Mouse (Mus musculus) midbrain, embryonic 10.5 days (tissue): Measurements from ENCODE around the gene Mgat4a. TPM values are rescaled to one million over a fixed set of nuclear protein-coding genes. Genes with fewer than 3 reads are reported as not detected.

ENCODE experiments used
- DNase-seq: peaks from one replicate; pipeline ENCODE4 v3.0.0-alpha.2; 2017; ENCODE audit warnings: low spot score
- H3K27ac ChIP-seq: fragments of 300-500 bp; sonication (generic); replicated peaks from 2 replicates; pipeline ENCODE4 v1.5.1; 2016; ENCODE audit warnings: mild to moderate bottlenecking
- H3K27me3 ChIP-seq: fragments of 300-500 bp; sonication (generic); 2 replicates; pipeline ENCODE4 v1.6.1; 2016; ENCODE audit warnings: low read depth, mild to moderate bottlenecking; ENCODE audit not compliant: poor library complexity, severe bottlenecking
- H3K36me3 ChIP-seq: fragments of 300-500 bp; sonication (generic); 2 replicates; pipeline ENCODE4 v1.6.1; 2016; ENCODE audit warnings: mild to moderate bottlenecking, moderate library complexity
- H3K4me1 ChIP-seq: fragments of 300-500 bp; sonication (generic); 2 replicates; pipeline ENCODE4 v1.6.1; 2016
- H3K4me3 ChIP-seq: fragments of 300-500 bp; sonication (generic); 2 replicates; pipeline ENCODE4 v1.5.1; 2016; ENCODE audit warnings: mild to moderate bottlenecking, moderate library complexity
- H3K9me3 ChIP-seq: fragments of 300-500 bp; sonication (generic); replicated peaks from 2 replicates; pipeline ENCODE4 v1.6.1; 2016; ENCODE audit warnings: mild to moderate bottlenecking
- WGBS: fragments of 180-500 bp; shearing (Covaris S2); methylation state at CpG from one replicate; pipeline ENCODE4 v1.1.7; 2016; 5-methylcytosine and 5-hydroxymethylcytosine counted together
- polyA plus RNA-seq: library from polyadenylated mRNA; unstranded; fragments of >200 nt; fragmentation: Nextera tagmentation; extraction: Ambion mirVana; gene quantifications from 2 replicates; pipeline ENCODE4 v1.2.1, GENCODE M21; 2016

Mgat4a gene
- 1.3 and 1.5 TPM in 2 replicates for polyA plus RNA-seq

- peaks cover 43% of the 10 kb centered on the region for H3K27me3 ChIP-seq
- H3K27ac ChIP-seq: peak within 1 kb of the TSS; percentile 86
- WGBS: 1% methylated on average over 68 of the region's 72 CpGs
- H3K4me3 ChIP-seq: peak within 1 kb of the TSS; percentile 84
- no peaks in the 10 kb centered on the region for H3K9me3 ChIP-seq
- H3K4me1 ChIP-seq: peaks cover 11% of the 10 kb centered on the region
- H3K36me3 ChIP-seq: no peaks in the 10 kb centered on the region
- DNase-seq: peak; percentile 93
These were observed at the start of gene Mgat4a for GRCm38 (mm10) chr1:37540810-37541658. Gene Mgat4a, minus strand, starts transcription at chr1:37541016.

GRCm38 (mm10) chr1:37585809-37586480 lies 45.1 kb upstream of the Mgat4a start:
- 90% methylated on average over 13 of the region's 13 CpGs for WGBS

GRCm38 (mm10) chr1:37583795-37584464 lies 43.1 kb upstream of the Mgat4a start:
- WGBS: 84% methylated on average over 9 of the region's 9 CpGs

More at GRCm38 (mm10) chr1:37585809-37586480, 45.1 kb upstream of the Mgat4a start:
- DNase-seq: no peak
- Histone ChIP-seq H3K27me3 (no peaks in the 10 kb centered on the region), H3K4me3 (no peak overlapping the region), H3K9me3 (no peaks in the 10 kb centered on the region), H3K36me3 (no peaks in the 10 kb centered on the region), H3K4me1 (no peaks in the 10 kb centered on the region), H3K27ac (no peak overlapping the region)

GRCm38 (mm10) chr1:37583167-37583566 lies 42.4 kb upstream of the Mgat4a start:
- DNase-seq: no peak
- no peaks in the 10 kb centered on the region for H3K36me3 ChIP-seq
- no peak overlapping the region for H3K4me3 ChIP-seq
- 92% methylated on average over 8 of the region's 8 CpGs for WGBS
- H3K27me3 ChIP-seq: no peaks in the 10 kb centered on the region
- no peaks in the 10 kb centered on the region for H3K9me3 ChIP-seq
- H3K4me1 ChIP-seq: no peaks in the 10 kb centered on the region
- H3K27ac ChIP-seq: no peak overlapping the region

More at GRCm38 (mm10) chr1:37583795-37584464, 43.1 kb upstream of the Mgat4a start:
- H3K27ac ChIP-seq: no peak overlapping the region
- DNase-seq: no peak
- no peaks in the 10 kb centered on the region for H3K4me1 ChIP-seq
- no peaks in the 10 kb centered on the region for H3K9me3 ChIP-seq
- H3K4me3 ChIP-seq: no peak overlapping the region
- H3K36me3 ChIP-seq: no peaks in the 10 kb centered on the region
- H3K27me3 ChIP-seq: no peaks in the 10 kb centered on the region

GRCm38 (mm10) chr1:37579686-37580085 lies 38.9 kb upstream of the Mgat4a start:
- WGBS: 95% methylated on average over 13 of the region's 13 CpGs
- no peaks in the 10 kb centered on the region; the same call in 1 of the 2 replicates for H3K9me3 ChIP-seq
- no peak for DNase-seq

GRCm38 (mm10) chr1:37572528-37573272 lies 31.9 kb upstream of the Mgat4a start:
- no peaks in the 10 kb centered on the region for H3K36me3 ChIP-seq
- no peaks in the 10 kb centered on the region for H3K27me3 ChIP-seq
- 91% methylated on average over 10 of the region's 10 CpGs for WGBS
- no peak overlapping the region for H3K4me3 ChIP-seq
- DNase-seq: no peak
- no peak overlapping the region for H3K27ac ChIP-seq
- no peaks in the 10 kb centered on the region for H3K4me1 ChIP-seq
- H3K9me3 ChIP-seq: no peaks in the 10 kb centered on the region; the same call in 1 of the 2 replicates

More at GRCm38 (mm10) chr1:37579686-37580085, 38.9 kb upstream of the Mgat4a start:
- no peaks in the 10 kb centered on the region for H3K27me3 ChIP-seq
- no peak overlapping the region for H3K4me3 ChIP-seq
- H3K36me3 ChIP-seq: no peaks in the 10 kb centered on the region
- no peaks in the 10 kb centered on the region for H3K4me1 ChIP-seq
- H3K27ac ChIP-seq: no peak overlapping the region

GRCm38 (mm10) chr1:37568379-37568778 lies 27.6 kb upstream of the Mgat4a start:
- WGBS: 89% methylated on average over 1 of the region's 1 CpGs
- H3K4me3 ChIP-seq: no peak overlapping the region
- no peak overlapping the region for H3K27ac ChIP-seq
- H3K9me3 ChIP-seq: no peaks in the 10 kb centered on the region
- H3K27me3 ChIP-seq: no peaks in the 10 kb centered on the region
- H3K4me1 ChIP-seq: peaks cover 3% of the 10 kb centered on the region; the same call in 1 of the 2 replicates
- H3K36me3 ChIP-seq: no peaks in the 10 kb centered on the region
- DNase-seq: no peak

- no peaks in the 10 kb centered on the region for H3K9me3 ChIP-seq
- H3K4me1 ChIP-seq: peaks cover 3% of the 10 kb centered on the region; the same call in 1 of the 2 replicates
- no peak overlapping the region for H3K4me3 ChIP-seq
- H3K36me3 ChIP-seq: no peaks in the 10 kb centered on the region
- WGBS: 86% methylated on average over 4 of the region's 4 CpGs
- no peaks in the 10 kb centered on the region for H3K27me3 ChIP-seq
- no peak for DNase-seq
- no peak overlapping the region for H3K27ac ChIP-seq
These were observed 25.9 kb upstream of the Mgat4a start for GRCm38 (mm10) chr1:37566754-37567153.

- H3K27ac ChIP-seq: no peak overlapping the region
These were observed 25.5 kb upstream of the Mgat4a start for GRCm38 (mm10) chr1:37566344-37566743.

GRCm38 (mm10) chr1:37565396-37565795 lies 24.6 kb upstream of the Mgat4a start:
- Histone ChIP-seq H3K27ac (no peak overlapping the region), H3K4me3 (no peak overlapping the region), H3K27me3 (no peaks in the 10 kb centered on the region), H3K4me1 (peaks cover 3% of the 10 kb centered on the region; the same call in 1 of the 2 replicates), H3K9me3 (no peaks in the 10 kb centered on the region), H3K36me3 (no peaks in the 10 kb centered on the region)
- WGBS: 60% methylated on average over 6 of the region's 6 CpGs
- DNase-seq: no peak

More at GRCm38 (mm10) chr1:37566344-37566743, 25.5 kb upstream of the Mgat4a start:
- 87% methylated on average over 2 of the region's 2 CpGs for WGBS
- Histone ChIP-seq H3K4me3 (no peak overlapping the region), H3K9me3 (no peaks in the 10 kb centered on the region), H3K4me1 (peaks cover 3% of the 10 kb centered on the region; the same call in 1 of the 2 replicates), H3K36me3 (no peaks in the 10 kb centered on the region), H3K27me3 (no peaks in the 10 kb centered on the region)
- DNase-seq: no peak

- DNase-seq: no peak
- no peak overlapping the region for H3K27ac ChIP-seq
- no peak overlapping the region for H3K4me3 ChIP-seq
- no peaks in the 10 kb centered on the region for H3K27me3 ChIP-seq
- peaks cover 3% of the 10 kb centered on the region; the same call in 1 of the 2 replicates for H3K4me1 ChIP-seq
- WGBS: 92% methylated on average over 3 of the region's 3 CpGs
- no peaks in the 10 kb centered on the region for H3K9me3 ChIP-seq
- H3K36me3 ChIP-seq: no peaks in the 10 kb centered on the region
These were observed 21.1 kb upstream of the Mgat4a start for GRCm38 (mm10) chr1:37561955-37562354.

- H3K9me3 ChIP-seq: no peaks in the 10 kb centered on the region
- 90% methylated on average over 4 of the region's 4 CpGs for WGBS
- peaks cover 1% of the 10 kb centered on the region; the same call in 1 of the 2 replicates for H3K4me1 ChIP-seq
- no peaks in the 10 kb centered on the region for H3K27me3 ChIP-seq
- H3K27ac ChIP-seq: no peak overlapping the region
- no peak for DNase-seq
- H3K4me3 ChIP-seq: no peak overlapping the region
- no peaks in the 10 kb centered on the region for H3K36me3 ChIP-seq
These were observed 19.5 kb upstream of the Mgat4a start for GRCm38 (mm10) chr1:37560356-37560755.
